Mouse (Mus musculus): Measurements from ENCODE around the gene 2700097O09Rik.
A peak's percentile ranks its signal among the peaks of the same experiment; 100 is the strongest.

DNA sequence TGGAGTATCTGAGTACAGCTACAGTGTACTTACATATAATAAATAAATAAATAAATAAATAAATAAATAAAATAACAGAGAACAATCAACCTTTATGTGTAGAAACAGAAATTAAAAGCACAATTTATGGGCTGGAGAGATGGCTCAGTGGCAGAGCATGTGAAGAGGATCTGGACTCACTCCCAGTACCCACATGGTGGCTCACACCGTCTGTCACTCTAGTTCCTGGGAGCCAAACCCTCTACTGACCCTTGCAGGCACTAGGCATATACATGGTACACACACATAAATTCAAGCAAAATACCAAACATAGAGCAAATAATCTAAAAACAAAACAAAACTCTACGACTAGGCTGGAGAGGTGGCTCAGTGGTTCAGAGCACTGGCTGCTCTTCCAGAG lies 4.6 kb downstream of the 2700097O09Rik start:
- TF ChIP-seq POLR2A (IDR thresholded peaks at IDR 0.05; ENCODE audit: control insufficient read depth in 1 of 2, insufficient read depth in 1 of 2, low read depth in 1 of 2, low read length in 2 of 2, poor library complexity in 1 of 2) (no peak), ZC3H11A (IDR thresholded peaks at IDR 0.05; ENCODE audit: low read depth, low read length) (0 out of 2 replicates have a peak, but pooled peaks have one; percentile 10), CTCF (IDR thresholded peaks at IDR 0.05 in 2 of 3, conservative IDR thresholded peaks at IDR 0.05 in 1 of 3; ENCODE audit: control insufficient read depth in 1 of 3, insufficient read depth in 1 of 3, low read depth in 2 of 3, low read length in 3 of 3, poor library complexity in 1 of 3, severe bottlenecking in 1 of 3) (no peak; a peak in 1 of 6 replicates), GATA1 (IDR thresholded peaks at IDR 0.05; ENCODE audit: low read depth, low read length) (no peak), ZNF384 (IDR thresholded peaks at IDR 0.05; ENCODE audit: low read depth, low read length) (no peak), UBTF (IDR thresholded peaks at IDR 0.05; ENCODE audit: borderline replicate concordance, insufficient read depth, low read depth, low read length) (no peak)

All from MEL (cell line).